Mouse (Mus musculus) liver, postnatal 0 days (tissue): ENCODE measurements around the gene Lifr.

Experiments
- CTCF ChIP-seq: sonication (generic); IDR thresholded peaks from 2 replicates; pipeline ENCODE4 v1.5.1; 2016; ENCODE audit warnings: antibody characterized with exemption, low read depth
- EP300 ChIP-seq: IDR thresholded peaks from 2 replicates; pipeline ENCODE4 v1.6.1; 2016; ENCODE audit warnings: antibody characterized with exemption, low read depth, mild to moderate bottlenecking

GRCm38 (mm10) chr15:7140322-7140721, 49.9 kb downstream of the Lifr start:
- no peak for TF ChIP-seq CTCF
- TF ChIP-seq EP300: no peak
